Mouse (Mus musculus): ENCODE results near the gene Efcab3.

Efcab3 gene

DNA sequence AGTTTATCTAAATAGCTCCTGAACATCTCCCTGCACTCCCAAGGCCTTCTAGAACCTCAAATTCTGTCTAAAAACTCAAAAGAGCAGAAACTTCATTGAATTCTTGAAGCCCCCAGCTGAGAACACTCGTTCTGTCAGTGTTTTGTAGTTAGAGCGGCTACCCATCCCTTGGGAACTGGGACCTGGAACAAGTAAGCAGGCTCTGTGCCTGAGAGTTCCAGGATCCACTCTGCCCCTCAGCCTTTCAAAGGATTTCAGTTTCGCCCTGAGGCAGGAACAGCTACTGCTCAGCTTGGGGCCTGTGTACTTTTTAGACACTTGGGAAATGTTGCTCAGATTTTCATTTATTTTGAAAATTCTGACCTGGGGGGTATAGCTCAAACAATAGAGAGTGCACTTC is 83.2 kb downstream of the Efcab3 start, which contains the start of gene Gm10842:
Gene Gm10842, plus strand, starts transcription at position 301 of the 400 bp plus-strand sequence.
- intact Hi-C loops (cut with DNase I): no loop called here

DNA sequence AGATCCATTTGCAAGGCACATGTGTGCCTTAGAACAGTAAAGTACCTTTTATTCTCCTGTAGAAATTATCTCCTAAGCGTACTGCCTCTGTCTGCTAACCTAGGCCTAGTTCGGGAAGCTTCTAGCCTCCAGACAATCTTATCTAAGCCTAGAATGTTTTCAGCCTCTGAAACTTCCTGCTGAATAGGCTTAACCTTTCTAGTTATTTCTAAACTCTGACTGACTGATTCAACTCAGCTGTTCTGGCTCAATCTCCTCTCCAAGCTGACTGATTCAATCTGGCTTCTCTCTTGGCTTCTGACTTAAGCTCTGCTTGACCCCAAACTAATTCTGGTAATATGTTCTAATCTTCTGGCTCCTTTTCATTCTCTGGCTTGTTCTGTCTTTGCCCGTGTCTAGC is 86.0 kb downstream of the Efcab3 start:
- intact Hi-C loops (cut with DNase I): no loop called here

DNA sequence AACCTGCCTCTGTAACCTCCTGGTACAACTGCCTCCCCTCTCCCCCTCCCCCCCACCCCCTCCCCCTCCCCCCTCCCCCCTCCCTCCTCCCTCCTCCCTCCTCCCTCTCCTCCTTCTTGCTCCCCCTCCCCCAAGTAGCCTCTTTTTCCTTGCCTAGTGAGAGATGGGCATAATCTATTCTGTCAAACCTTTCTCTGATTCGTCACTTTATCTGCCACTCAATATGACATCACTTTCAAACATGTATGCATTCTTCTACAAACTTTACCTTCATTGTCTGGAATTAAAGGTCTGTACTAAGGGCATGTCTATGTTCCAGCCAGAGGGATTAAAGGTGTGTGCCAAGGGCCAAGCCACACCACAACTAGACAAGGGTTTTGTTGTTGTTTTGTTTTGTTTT is 86.4 kb downstream of the Efcab3 start:
- intact Hi-C loops (cut with DNase I): no loop called here

DNA sequence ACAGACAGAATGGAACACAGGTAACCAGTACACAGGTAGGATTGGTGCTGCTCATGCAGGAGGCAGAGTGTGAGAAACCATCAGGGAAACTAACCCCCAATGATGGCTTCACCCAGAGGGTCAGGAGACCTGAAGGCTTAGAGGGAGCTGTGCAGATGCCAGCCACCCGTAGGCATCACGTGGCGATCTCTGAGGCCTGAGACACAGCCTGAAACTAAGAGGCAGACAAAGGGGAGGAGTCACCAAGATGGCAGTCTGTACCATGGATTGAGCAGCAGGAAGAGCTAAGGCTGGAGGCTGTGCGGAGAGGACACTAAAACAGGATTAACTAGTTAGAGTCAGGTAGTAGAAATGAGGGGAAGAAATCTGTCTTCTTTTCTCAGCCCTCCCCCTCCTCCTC is 87.3 kb downstream of the Efcab3 start:
- intact Hi-C loops (cut with DNase I): no loop called here

DNA sequence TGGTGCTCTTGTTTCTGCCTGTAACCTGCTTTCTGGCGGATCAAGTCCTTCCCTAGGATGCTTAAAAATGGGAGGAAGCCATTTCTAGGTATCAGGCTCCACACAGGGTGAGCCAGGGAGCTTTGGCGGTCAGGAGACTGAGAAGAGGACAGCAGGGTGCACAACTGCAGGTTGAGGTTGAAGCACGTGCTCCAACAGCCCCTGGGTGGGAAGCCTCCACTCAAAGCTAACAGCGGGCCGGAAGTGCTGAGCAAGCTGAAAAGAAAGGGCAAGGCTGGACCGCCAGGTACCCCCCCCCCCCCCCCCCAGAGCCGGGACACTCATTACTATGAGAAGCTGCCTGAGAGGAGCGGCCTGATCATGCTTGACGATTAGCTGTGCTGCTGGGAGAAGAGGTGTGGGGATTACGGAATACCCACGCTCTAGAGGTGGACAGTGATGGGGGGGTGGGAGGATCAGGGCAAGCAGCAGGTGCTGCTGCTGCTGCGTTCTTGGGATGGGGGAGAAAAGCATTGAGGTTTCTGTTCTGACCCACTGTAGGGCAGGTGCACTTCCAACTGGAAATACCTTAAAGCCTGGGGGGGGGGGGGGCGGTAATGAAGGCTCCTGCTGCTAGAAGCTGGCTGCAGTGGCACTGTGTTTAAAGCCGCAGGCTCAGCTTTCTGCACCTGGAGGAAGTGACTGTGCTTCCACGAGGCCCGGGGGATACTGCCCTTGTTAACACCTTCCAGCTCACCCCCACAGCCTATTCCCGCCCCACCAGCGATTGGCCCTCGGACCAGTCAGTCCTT is 88.0 kb downstream of the Efcab3 start:
- intact Hi-C loops (cut with DNase I): no loop called here

DNA sequence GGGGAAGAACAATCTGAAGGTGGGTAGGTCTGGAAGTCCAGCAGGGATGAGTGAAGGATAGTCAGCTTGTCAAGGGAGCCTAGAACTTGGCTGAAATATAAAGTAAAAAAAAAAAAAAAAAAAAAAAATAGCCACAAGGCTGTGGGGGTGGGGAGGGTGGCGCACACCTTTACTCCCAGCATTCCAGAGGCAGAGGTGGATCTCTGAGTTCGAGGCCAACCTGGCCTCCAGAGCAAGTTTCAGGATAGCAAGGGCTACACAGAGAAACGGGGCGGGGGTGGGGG is 88.6 kb downstream of the Efcab3 start:
- intact Hi-C loops (cut with DNase I): no loop called here

DNA sequence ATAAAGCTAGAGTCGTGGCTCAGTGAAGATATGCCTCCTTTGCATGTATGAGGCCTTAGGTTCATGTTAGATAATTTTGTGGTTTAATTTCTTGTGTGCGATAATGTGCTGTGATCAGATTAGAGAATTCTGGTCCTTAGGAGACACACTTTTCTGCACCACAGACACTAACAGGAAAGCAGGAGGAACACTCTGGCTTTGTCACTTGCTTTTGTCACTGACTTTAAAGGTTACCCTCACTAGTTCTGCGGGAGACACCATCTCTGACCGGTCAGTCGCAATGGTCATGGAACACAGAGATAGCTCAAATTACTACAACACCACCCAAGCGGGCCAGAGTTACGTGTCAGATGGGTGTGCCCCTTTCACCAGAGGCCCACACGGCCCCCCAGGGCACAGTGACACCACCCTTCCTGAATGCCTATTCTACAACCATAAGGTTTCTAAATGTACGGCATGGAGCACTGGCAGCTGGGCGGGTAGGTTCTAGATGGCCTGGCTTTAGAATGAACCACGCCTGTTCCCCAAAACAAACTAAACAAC is 89.0 kb downstream of the Efcab3 start:
- intact Hi-C loops (cut with DNase I): no loop called here

DNA sequence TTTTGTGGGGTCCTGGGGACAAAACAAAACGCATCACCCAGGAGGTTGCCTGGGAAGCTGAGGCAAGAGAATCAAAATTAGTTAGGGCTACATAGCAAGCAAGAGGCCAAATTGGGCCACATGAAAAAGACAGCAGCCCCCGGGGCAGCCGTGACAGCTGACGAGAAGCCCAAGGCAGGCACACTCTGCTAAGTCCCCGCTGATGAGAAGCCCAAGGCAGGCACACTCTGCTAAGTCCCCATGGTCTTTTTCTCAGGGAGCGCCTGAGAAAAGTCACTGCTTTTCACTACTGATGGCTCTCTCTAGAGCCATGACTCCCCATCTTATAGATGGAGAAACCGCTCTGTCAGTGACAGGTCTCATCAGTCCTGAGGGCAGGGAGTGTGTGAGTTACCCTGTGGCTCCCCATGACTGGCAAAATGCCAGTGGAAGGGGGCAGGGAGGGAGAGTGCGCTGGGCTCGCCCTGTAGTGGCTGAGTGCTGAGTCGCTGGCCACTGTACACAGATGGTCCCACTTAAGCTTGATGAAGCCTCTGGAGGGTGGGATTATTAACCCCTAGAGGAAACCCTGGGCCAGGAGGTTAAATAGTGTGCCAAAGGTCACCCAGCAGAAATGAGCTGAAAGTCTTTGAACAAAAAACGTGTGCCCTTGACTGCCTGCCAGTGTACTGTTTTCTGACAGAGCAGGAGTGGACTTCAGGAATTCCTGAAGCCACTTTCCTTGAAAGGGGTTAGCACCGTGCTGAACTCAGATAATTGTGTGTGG is 89.9 kb downstream of the Efcab3 start:
- intact Hi-C loops (cut with DNase I): no loop called here

DNA sequence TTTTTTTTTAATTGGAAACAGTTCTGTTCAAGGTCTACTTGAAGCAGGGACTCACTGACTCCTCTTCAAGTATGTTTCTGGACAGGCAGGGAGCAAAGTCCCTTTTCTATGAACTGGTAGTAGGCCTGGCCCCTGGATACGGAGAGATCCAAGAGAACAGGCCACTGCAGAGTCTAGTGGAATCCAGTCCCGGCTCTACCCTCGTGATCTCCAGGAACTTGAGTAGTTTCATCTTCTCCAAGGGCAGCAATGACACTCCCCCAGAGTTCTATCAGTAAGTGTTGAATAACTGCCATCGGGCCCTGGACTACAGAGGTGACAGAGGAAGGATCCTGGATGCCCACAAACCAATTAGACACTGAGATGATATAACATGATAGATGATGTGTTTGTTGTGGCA is 92.5 kb downstream of the Efcab3 start:
- intact Hi-C loops (cut with DNase I): no loop called here

DNA sequence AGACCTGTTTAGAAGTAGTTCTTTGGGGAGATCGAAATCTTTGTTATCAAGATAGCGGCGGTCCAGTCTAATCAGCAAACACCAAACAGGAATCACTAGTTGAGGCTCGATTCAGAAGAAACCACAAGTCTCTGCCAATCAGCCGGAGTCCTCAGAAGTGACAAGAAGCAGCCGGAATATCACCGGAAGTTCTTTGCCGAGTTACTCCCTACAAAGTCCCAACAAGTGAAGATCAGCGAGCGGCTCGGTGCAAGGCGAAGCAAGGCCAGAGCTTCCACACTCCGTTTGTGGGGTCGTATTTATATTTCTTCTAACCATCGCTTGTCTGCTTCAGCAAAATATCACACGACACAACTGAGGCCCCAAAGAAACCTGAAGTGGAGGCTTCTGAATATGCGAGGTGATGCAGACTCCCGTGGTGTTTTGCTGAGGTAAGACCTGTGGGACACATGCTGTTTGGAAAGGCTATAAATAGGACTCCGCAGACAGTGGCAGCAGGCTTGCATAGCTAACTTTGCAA is 93.4 kb downstream of the Efcab3 start:
- intact Hi-C loops (cut with DNase I): no loop called here

DNA sequence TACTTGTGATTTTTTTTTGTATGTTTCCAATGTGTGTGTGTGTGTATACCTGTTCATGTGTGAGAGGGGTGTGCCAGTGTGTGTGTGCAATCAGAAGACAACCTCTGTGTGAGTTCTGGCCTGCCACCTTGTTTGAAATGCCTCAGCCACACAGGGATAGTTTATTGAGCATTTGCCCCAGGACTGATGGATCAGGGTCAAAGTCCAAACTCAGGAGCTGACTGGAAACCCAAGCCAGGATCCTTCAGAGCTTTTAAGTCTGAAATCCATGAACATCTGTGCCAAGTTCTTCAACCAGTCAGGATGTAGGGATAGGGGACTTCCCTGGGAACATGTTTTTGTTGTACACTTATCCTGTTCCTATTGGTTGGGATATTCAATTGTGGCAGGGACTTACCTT is 94.7 kb downstream of the Efcab3 start:
- intact Hi-C loops (cut with DNase I): no loop called here

DNA sequence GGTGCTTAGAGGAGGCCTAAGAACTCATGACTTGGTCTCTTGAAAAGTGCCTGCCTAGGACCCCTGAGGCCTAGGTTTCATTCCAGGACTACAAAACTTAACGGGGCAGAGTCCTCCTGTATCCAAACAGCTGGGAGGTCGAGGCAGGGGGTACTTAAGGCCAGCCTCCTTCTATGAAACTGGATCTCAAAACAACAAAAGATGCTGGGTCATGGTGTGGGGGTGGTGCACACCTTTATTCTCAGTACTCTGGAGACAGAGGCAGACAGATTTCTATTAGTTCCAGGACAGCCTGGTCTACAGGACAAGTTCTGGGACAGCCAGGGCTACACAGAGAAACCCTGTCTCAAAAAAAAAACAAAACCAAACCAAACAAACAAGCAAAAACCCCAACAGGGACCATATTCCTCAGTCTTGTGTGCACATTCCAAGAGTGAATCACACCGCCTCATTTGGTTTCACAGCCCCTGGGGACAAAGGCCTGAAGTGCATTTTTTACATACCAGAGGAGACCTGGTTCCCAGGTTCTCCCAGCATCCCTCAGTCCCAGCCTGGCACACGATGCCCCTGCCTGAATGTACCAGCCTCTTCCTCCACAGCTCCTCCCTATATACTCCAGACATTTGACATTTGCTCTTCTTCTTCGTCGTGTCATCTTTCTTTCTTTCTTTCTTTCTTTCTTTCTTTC is 96.4 kb downstream of the Efcab3 start:
- intact Hi-C loops (cut with DNase I): no loop called here

DNA sequence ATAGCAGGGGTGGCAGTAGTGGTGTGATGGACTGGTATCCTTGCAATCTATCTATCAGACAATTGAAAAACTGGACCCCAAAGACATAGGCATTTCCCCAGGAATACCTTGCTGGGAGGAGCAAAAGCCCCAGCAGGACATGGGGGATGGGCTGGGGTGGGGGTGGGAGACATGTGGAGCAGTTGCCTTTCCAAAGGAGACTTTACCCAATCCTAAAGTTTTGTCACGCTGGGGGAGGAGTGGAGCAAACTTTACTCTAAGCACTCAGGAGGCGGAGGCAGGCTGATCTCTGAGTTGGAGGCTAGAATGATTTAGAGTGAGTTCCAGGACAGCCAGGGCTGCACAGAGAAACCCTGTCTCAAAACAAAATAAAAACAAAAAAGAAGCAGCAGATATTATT is 98.0 kb downstream of the Efcab3 start:
- intact Hi-C loops (cut with DNase I): no loop called here

DNA sequence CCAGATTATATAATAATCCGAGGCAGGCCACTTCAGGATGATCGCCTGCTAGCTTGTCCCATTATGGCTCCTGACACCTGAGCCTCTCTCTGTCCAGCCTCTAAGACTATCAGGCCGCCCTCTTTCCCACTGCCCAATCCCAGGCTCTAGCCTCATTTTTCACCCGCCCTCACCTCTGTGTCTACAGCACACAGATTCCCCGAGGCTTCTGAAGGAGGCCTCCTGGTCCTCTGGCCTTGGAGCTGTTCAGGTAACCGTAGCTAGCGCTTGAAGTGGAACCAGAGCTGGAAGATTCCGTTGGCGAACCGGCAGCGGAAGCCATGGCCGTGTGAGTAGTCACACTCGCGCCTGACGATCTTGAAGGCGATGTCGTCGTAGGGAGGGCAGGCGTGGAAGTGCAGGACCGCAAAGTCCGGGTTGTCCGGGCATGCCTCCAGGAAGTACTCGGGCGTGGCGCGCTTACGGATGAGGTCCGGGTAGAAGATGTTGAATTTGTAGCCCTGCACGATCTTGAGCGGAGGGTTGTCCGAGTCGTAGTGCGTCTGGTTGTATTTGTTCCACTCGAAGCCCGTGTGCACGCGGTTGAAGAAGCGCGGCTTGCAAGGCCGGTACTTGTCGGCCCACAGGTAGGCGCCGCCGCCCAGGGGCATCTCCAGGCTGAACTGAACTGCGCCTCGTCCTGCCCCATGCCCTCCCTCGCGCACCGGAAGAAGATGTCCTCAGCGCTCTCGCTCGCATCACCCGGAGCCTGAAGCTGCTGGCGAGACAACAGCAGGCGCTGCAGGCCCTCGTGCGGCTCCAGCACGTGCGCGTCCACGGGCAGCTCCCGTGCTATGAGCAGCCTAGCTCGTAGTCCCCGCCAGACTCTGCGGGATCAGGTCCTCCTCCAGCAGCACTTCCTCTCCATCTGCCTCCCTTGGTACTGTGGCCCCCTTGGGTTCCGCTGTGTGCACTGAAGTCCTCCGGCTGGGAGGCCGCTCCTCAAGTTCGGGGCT is 101.4 kb downstream of the Efcab3 start:
- intact Hi-C loops (cut with DNase I): no loop called here

DNA sequence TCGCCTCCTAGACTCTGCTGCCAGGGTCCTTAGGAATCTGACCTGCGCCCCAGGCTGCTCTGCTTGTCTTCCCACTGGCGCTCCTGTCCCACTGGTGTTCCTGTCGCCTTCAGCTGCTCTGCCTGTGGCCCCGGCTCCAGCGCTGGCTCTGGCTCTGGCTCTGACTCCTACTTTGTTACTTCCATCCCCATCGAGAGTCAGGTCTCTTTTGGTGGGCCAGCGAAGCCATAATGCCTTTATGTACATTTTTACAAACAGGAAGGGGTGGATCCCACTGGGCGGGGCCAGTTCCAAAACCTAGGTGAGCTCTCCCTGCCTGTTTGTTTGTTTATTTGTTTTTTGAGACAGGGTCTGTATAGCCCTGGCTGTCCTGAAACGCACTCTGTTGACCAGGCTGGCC is 103.4 kb downstream of the Efcab3 start:
- intact Hi-C loops (cut with DNase I): no loop called here
